Mouse (Mus musculus): ENCODE results near the gene Tmem69. TPM values are rescaled to one million over a fixed set of nuclear protein-coding genes. Genes with fewer than 3 reads are reported as not detected.

The Tmem69 gene
- 10 to 100 TPM; 12.3 to 13.0 TPM for total RNA-seq (2021)
- long read RNA-seq, partial matches to known transcripts, result 0 of 1 reads
- long read RNA-seq, other reads (novel, unspliced or antisense), result 1 of 1 reads

- peak; percentile 71 to 88 for DNase-seq (ENCODE audit: low spot score in 2 of 2)
Observed at GRCm38 (mm10) chr4:116555413-116556300, at the start of gene Tmem69. Gene Tmem69, minus strand, starts transcription at chr4:116555936.

GRCm38 (mm10) chr4:116596978-116597881 lies 41.5 kb upstream of the Tmem69 start:
- peak; percentile 85 to 90 for DNase-seq (ENCODE audit: low spot score in 2 of 2)

GRCm38 (mm10) chr4:116596379-116596778 lies 40.6 kb upstream of the Tmem69 start, which contains the start of gene Ccdc17:
Gene Ccdc17, plus strand, starts transcription at chr4:116596654.
- DNase-seq (ENCODE audit: low spot score in 2 of 2), result no peak

GRCm38 (mm10) chr4:116595793-116596192 lies 40.1 kb upstream of the Tmem69 start:
- DNase-seq (ENCODE audit: low spot score in 2 of 2), result no peak

- DNase-seq (ENCODE audit: low spot score in 2 of 2), result no peak
Observed at GRCm38 (mm10) chr4:116558151-116558882, 2.6 kb upstream of the Tmem69 start.

- DNase-seq (ENCODE audit: low spot score in 2 of 2), result peak; percentile 98
Observed at GRCm38 (mm10) chr4:116557306-116558121, 1.8 kb upstream of the Tmem69 start, which contains the start of gene Gpbp1l1. Gene Gpbp1l1, plus strand, starts transcription at chr4:116557658.

GRCm38 (mm10) chr4:116556561-116557305 lies 997 bp upstream of the Tmem69 start:
- DNase-seq (ENCODE audit: low spot score in 2 of 2), result peak; percentile 91 to 96

- no peak for DNase-seq (ENCODE audit: low spot score in 2 of 2)
Observed at GRCm38 (mm10) chr4:116553035-116553434, 2.7 kb downstream of the Tmem69 start.

GRCm38 (mm10) chr4:116550432-116550831 lies 5.3 kb downstream of the Tmem69 start:
- DNase-seq (ENCODE audit: low spot score in 2 of 2), result no peak

GRCm38 (mm10) chr4:116537737-116538136 lies 18.0 kb downstream of the Tmem69 start:
- no peak for DNase-seq (ENCODE audit: low spot score in 2 of 2)

GRCm38 (mm10) chr4:116536351-116536750 lies 19.4 kb downstream of the Tmem69 start:
- DNase-seq (ENCODE audit: low spot score in 2 of 2), result no peak

- DNase-seq (ENCODE audit: low spot score in 2 of 2), result no peak
Observed at GRCm38 (mm10) chr4:116531109-116531508, 24.6 kb downstream of the Tmem69 start.

GRCm38 (mm10) chr4:116507425-116508218 lies 48.1 kb downstream of the Tmem69 start, which contains the start of gene Ipp:
Gene Ipp, plus strand, starts transcription at chr4:116507549.
- DNase-seq (ENCODE audit: low spot score in 2 of 2), result peak; percentile 91 to 98

- DNase-seq (ENCODE audit: low spot score in 2 of 2), result no peak
Observed at GRCm38 (mm10) chr4:116506886-116507424, 48.8 kb downstream of the Tmem69 start.
